Mouse (Mus musculus) intestine, embryonic 16.5 days (tissue): ENCODE results near the gene Hecw2. TPM values are rescaled to one million over a fixed set of nuclear protein-coding genes. Genes with fewer than 3 reads are reported as not detected.

Experiments used
- ATAC-seq: fragments of 200-750 bp; cut with Nextera tagmentation; 2 replicates; pipeline ENCODE4 v1.8.0; 2017; ENCODE audit warnings: moderate TSS enrichment, moderate library complexity
- H3K27ac ChIP-seq: fragments of 300-500 bp; sonication (generic); 2 replicates; pipeline ENCODE4 v1.5.1; 2014; ENCODE audit warnings: mild to moderate bottlenecking, low read length
- H3K27me3 ChIP-seq: fragments of 300-500 bp; sonication (generic); replicated peaks from 2 replicates; pipeline ENCODE4 v1.6.1; 2014; ENCODE audit warnings: low read length, control low read depth, mixed read lengths; ENCODE audit not compliant: control insufficient read depth, insufficient read depth
- H3K36me3 ChIP-seq: fragments of 300-500 bp; sonication (generic); 2 replicates; pipeline ENCODE4 v1.6.1; 2014; ENCODE audit warnings: low read length, control low read depth; ENCODE audit not compliant: control insufficient read depth, insufficient read depth
- H3K4me1 ChIP-seq: fragments of 300-500 bp; sonication (generic); 2 replicates; pipeline ENCODE4 v1.6.1; 2014; ENCODE audit warnings: low read length, control low read depth, mixed read lengths; ENCODE audit not compliant: control insufficient read depth, insufficient read depth
- H3K4me2 ChIP-seq: fragments of 300-500 bp; sonication (generic); 2 replicates; pipeline ENCODE4 v1.6.1; 2014; ENCODE audit warnings: low read depth, low read length, control low read depth
- H3K4me3 ChIP-seq: fragments of 300-500 bp; sonication (generic); 2 replicates; pipeline ENCODE4 v1.5.1; 2014; ENCODE audit warnings: mild to moderate bottlenecking, low read length
- H3K9ac ChIP-seq: fragments of 300-500 bp; sonication (generic); 2 replicates; pipeline ENCODE4 v1.6.1; 2014; ENCODE audit warnings: low read depth, low read length
- H3K9me3 ChIP-seq: fragments of 300-500 bp; sonication (generic); 2 replicates; pipeline ENCODE4 v1.6.1; 2016; ENCODE audit warnings: low read length, control low read depth; ENCODE audit not compliant: control insufficient read depth
- WGBS: fragments of 180-500 bp; shearing (Covaris S2); extraction: QIAGEN DNeasy Blood & Tissue Kit; methylation state at CpG from one replicate; pipeline ENCODE4 v1.1.7; 2014; 5-methylcytosine and 5-hydroxymethylcytosine counted together
- polyA plus RNA-seq: library from polyadenylated mRNA; unstranded; fragments of >200 nt; fragmentation: Nextera tagmentation; extraction: Ambion mirVana; gene quantifications from 2 replicates; pipeline ENCODE4 v1.2.1, GENCODE M21; 2015

Gene Hecw2
- polyA plus RNA-seq, 1 experiment from 2014 or later: 0.83 TPM

- no peak for ATAC-seq
- Histone ChIP-seq H3K36me3 (no peaks in the 10 kb centered on the region), H3K9ac (no peak overlapping the region), H3K9me3 (no peaks in the 10 kb centered on the region), H3K27ac (no peak overlapping the region), H3K27me3 (no peaks in the 10 kb centered on the region), H3K4me3 (no peak overlapping the region), H3K4me2 (no peak overlapping the region), H3K4me1 (0 out of 2 replicates have a peak, but pooled peaks cover 5% of the 10 kb centered on the region)
- WGBS: 94% methylated on average over 5 of the region's 5 CpGs
These were observed 399.9 kb downstream of the Hecw2 start for GRCm38 (mm10) chr1:53795081-53795480.

GRCm38 (mm10) chr1:53794279-53794678, 400.7 kb downstream of the Hecw2 start:
- Histone ChIP-seq H3K36me3 (no peaks in the 10 kb centered on the region), H3K27me3 (no peaks in the 10 kb centered on the region), H3K9me3 (no peaks in the 10 kb centered on the region), H3K9ac (no peak overlapping the region), H3K27ac (no peak overlapping the region), H3K4me3 (no peak overlapping the region), H3K4me2 (no peak overlapping the region), H3K4me1 (0 out of 2 replicates have a peak, but pooled peaks cover 5% of the 10 kb centered on the region)
- ATAC-seq: peak; percentile 62
- 64% methylated on average over 2 of the region's 2 CpGs for WGBS

- H3K9ac ChIP-seq: no peak overlapping the region
- H3K27ac ChIP-seq: no peak overlapping the region
- H3K4me1 ChIP-seq: no peaks in the 10 kb centered on the region
- no peak for ATAC-seq
- no peak overlapping the region for H3K4me2 ChIP-seq
- no peaks in the 10 kb centered on the region for H3K9me3 ChIP-seq
- H3K4me3 ChIP-seq: no peak overlapping the region
- no peaks in the 10 kb centered on the region for H3K27me3 ChIP-seq
- H3K36me3 ChIP-seq: no peaks in the 10 kb centered on the region
- 70% methylated on average over 2 of the region's 2 CpGs for WGBS
These were observed 403.6 kb downstream of the Hecw2 start for GRCm38 (mm10) chr1:53791343-53791742.

DNA sequence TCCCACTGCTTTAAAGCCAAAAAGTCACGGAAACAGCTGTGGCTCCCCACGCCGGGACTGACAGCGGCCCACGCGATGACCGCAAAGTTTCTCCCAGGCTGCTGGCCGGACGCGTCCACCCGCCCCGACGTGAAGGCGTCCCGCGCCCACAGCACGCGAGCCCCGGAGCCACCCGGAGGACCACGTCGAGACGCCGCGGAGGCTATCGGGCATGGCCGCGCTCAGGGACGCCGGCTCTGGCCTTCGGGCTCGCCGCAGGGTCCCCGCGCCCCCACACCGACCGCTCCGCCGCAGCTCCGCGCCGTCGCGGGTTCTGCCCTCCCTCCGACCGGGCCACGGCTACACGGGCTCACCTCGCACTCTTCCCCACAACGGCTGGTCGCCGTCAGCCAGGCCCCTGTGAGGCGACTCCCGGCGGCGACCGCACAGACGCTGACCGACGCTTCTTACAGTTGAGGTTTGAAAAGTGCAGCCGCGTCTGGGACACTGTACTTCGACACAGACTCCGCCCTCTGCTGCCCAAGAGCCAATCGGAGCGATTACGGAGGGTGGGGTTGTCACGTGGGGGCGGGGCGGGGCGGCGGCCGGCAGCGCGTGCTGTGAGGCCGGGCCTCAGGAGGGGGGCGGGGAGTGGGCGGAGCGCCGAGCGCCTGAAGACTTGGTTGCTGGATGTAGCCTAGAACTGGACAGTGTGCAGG, 410.1 kb downstream of the Hecw2 start, which contains the start of gene Stk17b:
Stk17b (minus strand) TSS at position 504 of the 698 bp plus-strand sequence.
- no peaks in the 10 kb centered on the region for H3K36me3 ChIP-seq
- H3K9me3 ChIP-seq: no peaks in the 10 kb centered on the region
- H3K9ac ChIP-seq: peak within 1 kb of the TSS; percentile 91
- ATAC-seq: peak; percentile 99
- peak within 1 kb of the TSS; percentile 84 for H3K4me3 ChIP-seq
- H3K27me3 ChIP-seq: no peaks in the 10 kb centered on the region
- H3K27ac ChIP-seq: peak within 1 kb of the TSS; percentile 86
- under 1% methylated on average over 80 of the region's 81 CpGs for WGBS
- H3K4me2 ChIP-seq: peak within 1 kb of the TSS; percentile 62
- no peaks in the 10 kb centered on the region for H3K4me1 ChIP-seq

DNA sequence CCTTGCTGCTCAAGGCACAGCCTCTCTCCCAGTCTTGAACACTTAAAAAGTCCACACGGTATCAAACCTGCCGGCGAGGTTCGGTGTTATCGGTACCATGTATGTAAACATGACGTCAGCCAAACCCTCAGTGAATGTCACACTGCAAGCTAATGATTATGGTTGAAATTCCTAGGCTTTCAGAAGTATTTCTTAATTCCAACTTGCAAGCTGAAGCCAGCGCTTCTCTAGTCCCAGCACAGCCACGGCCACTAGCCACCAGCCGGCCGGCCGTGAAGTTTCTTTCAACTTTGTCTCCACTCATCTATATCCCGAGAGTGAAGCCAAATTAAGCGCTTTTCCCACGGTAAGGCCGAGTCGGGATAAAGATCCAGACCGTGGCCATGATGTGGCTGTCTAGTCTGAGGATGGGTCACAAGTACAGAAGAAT, 410.7 kb downstream of the Hecw2 start:
- WGBS: under 1% methylated on average over 17 of the region's 17 CpGs
- H3K4me2 ChIP-seq: peak overlapping the region; percentile 62
- H3K4me1 ChIP-seq: no peaks in the 10 kb centered on the region
- H3K9me3 ChIP-seq: no peaks in the 10 kb centered on the region
- H3K27ac ChIP-seq: peak overlapping the region; percentile 86
- peak; percentile 19 for ATAC-seq
- H3K4me3 ChIP-seq: peak overlapping the region; percentile 84
- H3K9ac ChIP-seq: peak overlapping the region; percentile 91
- H3K27me3 ChIP-seq: no peaks in the 10 kb centered on the region
- no peaks in the 10 kb centered on the region for H3K36me3 ChIP-seq

DNA sequence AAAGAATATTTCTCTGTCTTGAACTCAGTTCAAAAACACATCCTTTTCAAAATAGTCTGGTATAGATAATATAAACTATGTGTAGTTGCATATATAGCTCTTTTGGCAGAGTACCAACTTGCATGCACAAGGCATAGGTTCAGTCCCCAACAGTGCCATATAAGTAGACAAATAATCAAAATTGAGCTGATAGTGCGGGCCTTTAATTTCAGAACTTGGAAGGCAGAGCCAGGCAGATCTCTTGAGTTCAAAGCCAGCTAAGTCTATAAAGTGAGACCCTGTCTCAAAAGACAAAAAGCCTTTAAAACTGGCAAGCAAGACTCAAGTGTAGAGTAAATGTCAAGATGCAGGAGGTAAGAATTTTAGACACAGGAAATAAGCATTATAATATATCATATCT, 412.0 kb downstream of the Hecw2 start:
- Histone ChIP-seq H3K4me1 (no peaks in the 10 kb centered on the region), H3K9me3 (no peaks in the 10 kb centered on the region), H3K27ac (no peak overlapping the region), H3K4me3 (no peak overlapping the region), H3K4me2 (no peak overlapping the region), H3K27me3 (no peaks in the 10 kb centered on the region), H3K9ac (no peak overlapping the region), H3K36me3 (no peaks in the 10 kb centered on the region)
- no peak for ATAC-seq
- 90% methylated on average over 1 of the region's 1 CpGs for WGBS

- H3K9ac ChIP-seq: no peak overlapping the region
- no peak overlapping the region for H3K4me3 ChIP-seq
- no peak for ATAC-seq
- no peaks in the 10 kb centered on the region for H3K36me3 ChIP-seq
- no peak overlapping the region for H3K27ac ChIP-seq
- no peaks in the 10 kb centered on the region for H3K4me1 ChIP-seq
- 91% methylated on average over 3 of the region's 3 CpGs for WGBS
- no peak overlapping the region for H3K4me2 ChIP-seq
- H3K9me3 ChIP-seq: no peaks in the 10 kb centered on the region
- no peaks in the 10 kb centered on the region for H3K27me3 ChIP-seq
These were observed 412.9 kb downstream of the Hecw2 start for GRCm38 (mm10) chr1:53782079-53782478.

GRCm38 (mm10) chr1:53781311-53781710, 413.7 kb downstream of the Hecw2 start:
- WGBS: 88% methylated on average over 1 of the region's 1 CpGs

GRCm38 (mm10) chr1:53776176-53776905, 418.6 kb downstream of the Hecw2 start:
- no peak for ATAC-seq
- WGBS: 88% methylated on average over 7 of the region's 7 CpGs

More at GRCm38 (mm10) chr1:53781311-53781710, 413.7 kb downstream of the Hecw2 start:
- no peak overlapping the region for H3K9ac ChIP-seq
- no peak overlapping the region for H3K27ac ChIP-seq
- no peaks in the 10 kb centered on the region for H3K9me3 ChIP-seq
- no peak overlapping the region for H3K4me2 ChIP-seq
- H3K4me3 ChIP-seq: no peak overlapping the region
- H3K27me3 ChIP-seq: no peaks in the 10 kb centered on the region
- no peaks in the 10 kb centered on the region for H3K4me1 ChIP-seq
- H3K36me3 ChIP-seq: no peaks in the 10 kb centered on the region
- no peak for ATAC-seq

More at GRCm38 (mm10) chr1:53776176-53776905, 418.6 kb downstream of the Hecw2 start:
- H3K4me3 ChIP-seq: no peak overlapping the region
- H3K36me3 ChIP-seq: no peaks in the 10 kb centered on the region
- H3K27ac ChIP-seq: no peak overlapping the region
- no peak overlapping the region for H3K9ac ChIP-seq
- H3K9me3 ChIP-seq: no peaks in the 10 kb centered on the region
- H3K4me1 ChIP-seq: no peaks in the 10 kb centered on the region
- no peaks in the 10 kb centered on the region for H3K27me3 ChIP-seq
- no peak overlapping the region for H3K4me2 ChIP-seq
